Mouse (Mus musculus) intestine, postnatal 0 days (tissue): Measurements from ENCODE around the gene Lce1b. TPM values are rescaled to one million over a fixed set of nuclear protein-coding genes. Genes with fewer than 3 reads are reported as not detected.

Experiments used
- ATAC-seq: fragments of 200-750 bp; cut with Nextera tagmentation; 2 replicates; pipeline ENCODE4 v1.8.0; 2017; ENCODE audit warnings: mild to moderate bottlenecking, moderate TSS enrichment, moderate library complexity
- H3K27ac ChIP-seq: fragments of 300-500 bp; sonication (generic); 2 replicates; pipeline ENCODE4 v1.5.1; 2014; ENCODE audit warnings: mild to moderate bottlenecking, low read depth, low read length, moderate library complexity
- H3K27me3 ChIP-seq: fragments of 300-500 bp; sonication (generic); replicated peaks from 2 replicates; pipeline ENCODE4 v1.6.1; 2014; ENCODE audit warnings: low read length, mixed read lengths; ENCODE audit not compliant: control insufficient read depth, insufficient read depth
- H3K36me3 ChIP-seq: fragments of 300-500 bp; sonication (generic); 2 replicates; pipeline ENCODE4 v1.6.1; 2014; ENCODE audit warnings: mild to moderate bottlenecking, moderate library complexity; ENCODE audit not compliant: control insufficient read depth, insufficient read depth
- H3K4me1 ChIP-seq: fragments of 300-500 bp; sonication (generic); replicated peaks from 2 replicates; pipeline ENCODE4 v1.6.1; 2014; ENCODE audit warnings: antibody characterized with exemption, low read length, mixed read lengths; ENCODE audit not compliant: control insufficient read depth, insufficient read depth
- H3K4me2 ChIP-seq: fragments of 300-500 bp; sonication (generic); replicated peaks from 2 replicates; pipeline ENCODE4 v1.6.1; 2014; ENCODE audit warnings: low read depth, mild to moderate bottlenecking, moderate library complexity
- H3K4me3 ChIP-seq: fragments of 300-500 bp; sonication (generic); 2 replicates; pipeline ENCODE4 v1.5.1; 2014; ENCODE audit warnings: low read depth, low read length
- H3K9ac ChIP-seq: fragments of 300-500 bp; sonication (generic); 2 replicates; pipeline ENCODE4 v1.6.1; 2014; ENCODE audit warnings: mild to moderate bottlenecking, low read depth, low read length
- H3K9me3 ChIP-seq: fragments of 300-500 bp; sonication (generic); 2 replicates; pipeline ENCODE4 v1.6.1; 2016; ENCODE audit warnings: mixed run types; ENCODE audit not compliant: control insufficient read depth
- CTCF ChIP-seq: sonication (generic); IDR thresholded peaks from 2 replicates; pipeline ENCODE4 v1.5.1; 2016; ENCODE audit warnings: low read depth, mild to moderate bottlenecking, control low read depth, antibody characterized with exemption, moderate library complexity
- WGBS: fragments of 180-500 bp; shearing (Covaris S2); extraction: QIAGEN DNeasy Blood & Tissue Kit; methylation state at CpG from one replicate; pipeline ENCODE4 v1.1.7; 2014; 5-methylcytosine and 5-hydroxymethylcytosine counted together
- polyA plus RNA-seq: library from polyadenylated mRNA; unstranded; fragments of >200 nt; fragmentation: Nextera tagmentation; extraction: Ambion mirVana; gene quantifications from 2 replicates; pipeline ENCODE4 v1.2.1, GENCODE M21; 2015

Gene Lce1b
- polyA plus RNA-seq, 1 experiment from 2014 or later: not detected

GRCm38 (mm10) chr3:92648207-92648606 is 8.5 kb downstream of the Lce1b start, which contains the start of gene Lce1a1:
Gene Lce1a1, minus strand, starts transcription at chr3:92648307.
- H3K4me1 ChIP-seq: no peaks in the 10 kb centered on the region
- ATAC-seq: no peak

DNA sequence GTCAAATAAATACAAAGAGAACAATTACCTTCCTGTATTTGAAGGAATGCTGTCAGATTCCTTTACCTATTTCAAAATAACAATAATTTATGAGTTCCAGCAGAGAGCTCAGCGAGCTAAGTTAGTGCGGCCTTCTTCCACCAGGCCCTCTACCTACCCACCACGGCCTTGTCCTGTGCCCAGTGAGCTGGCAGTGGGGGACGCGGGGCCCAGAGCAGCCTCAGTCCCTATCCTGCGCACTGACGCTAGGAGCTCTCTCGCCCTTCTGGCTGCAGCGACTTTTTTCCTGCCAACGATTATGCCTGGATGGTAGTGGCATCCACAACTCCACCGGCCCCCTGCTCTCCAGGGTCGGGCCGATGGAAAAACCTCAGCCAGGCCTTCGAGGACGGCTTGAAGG is 16.9 kb downstream of the Lce1b start:
- H3K36me3 ChIP-seq: no peaks in the 10 kb centered on the region
- 92% methylated on average over 15 of the region's 15 CpGs for WGBS
- H3K9ac ChIP-seq: no peak overlapping the region
- no peak overlapping the region for H3K4me3 ChIP-seq
- no peaks in the 10 kb centered on the region for H3K4me1 ChIP-seq
- ATAC-seq: no peak
- no peak overlapping the region for H3K27ac ChIP-seq
- no peaks in the 10 kb centered on the region for H3K27me3 ChIP-seq
- no peak overlapping the region for H3K4me2 ChIP-seq
- H3K9me3 ChIP-seq: no peaks in the 10 kb centered on the region
- TF ChIP-seq CTCF: no peak

More at GRCm38 (mm10) chr3:92648207-92648606, 8.5 kb downstream of the Lce1b start, which contains the start of gene Lce1a1:
- no peaks in the 10 kb centered on the region for H3K9me3 ChIP-seq
- no peak within 1 kb of the TSS for H3K4me2 ChIP-seq
- no peak within 1 kb of the TSS for H3K4me3 ChIP-seq
- no peaks in the 10 kb centered on the region for H3K27me3 ChIP-seq
- H3K27ac ChIP-seq: no peak within 1 kb of the TSS
- H3K9ac ChIP-seq: no peak within 1 kb of the TSS
- TF ChIP-seq CTCF: no peak
- H3K36me3 ChIP-seq: no peaks in the 10 kb centered on the region
- WGBS: 82% methylated on average over 1 of the region's 1 CpGs

- peak; percentile 84 for ATAC-seq
- H3K27ac ChIP-seq: peak overlapping the region; percentile 63
- no peak overlapping the region for H3K9ac ChIP-seq
- TF ChIP-seq CTCF: no peak
- no peaks in the 10 kb centered on the region for H3K36me3 ChIP-seq
- H3K9me3 ChIP-seq: no peaks in the 10 kb centered on the region
- no peaks in the 10 kb centered on the region for H3K4me1 ChIP-seq
- no peak overlapping the region for H3K4me2 ChIP-seq
- H3K27me3 ChIP-seq: no peaks in the 10 kb centered on the region
- 25% methylated on average over 3 of the region's 3 CpGs for WGBS
- no peak overlapping the region for H3K4me3 ChIP-seq
These were observed 18.1 kb downstream of the Lce1b start for GRCm38 (mm10) chr3:92638653-92638991.

GRCm38 (mm10) chr3:92637745-92638652 is 18.7 kb downstream of the Lce1b start:
- H3K4me1 ChIP-seq: no peaks in the 10 kb centered on the region
- no peak overlapping the region for H3K4me2 ChIP-seq
- H3K27ac ChIP-seq: peak overlapping the region; percentile 63
- 45% methylated on average over 1 of the region's 1 CpGs for WGBS
- H3K36me3 ChIP-seq: no peaks in the 10 kb centered on the region
- H3K9ac ChIP-seq: no peak overlapping the region
- no peaks in the 10 kb centered on the region for H3K27me3 ChIP-seq
- H3K4me3 ChIP-seq: no peak overlapping the region
- TF ChIP-seq CTCF: no peak
- ATAC-seq: peak; percentile 93
- H3K9me3 ChIP-seq: no peaks in the 10 kb centered on the region

DNA sequence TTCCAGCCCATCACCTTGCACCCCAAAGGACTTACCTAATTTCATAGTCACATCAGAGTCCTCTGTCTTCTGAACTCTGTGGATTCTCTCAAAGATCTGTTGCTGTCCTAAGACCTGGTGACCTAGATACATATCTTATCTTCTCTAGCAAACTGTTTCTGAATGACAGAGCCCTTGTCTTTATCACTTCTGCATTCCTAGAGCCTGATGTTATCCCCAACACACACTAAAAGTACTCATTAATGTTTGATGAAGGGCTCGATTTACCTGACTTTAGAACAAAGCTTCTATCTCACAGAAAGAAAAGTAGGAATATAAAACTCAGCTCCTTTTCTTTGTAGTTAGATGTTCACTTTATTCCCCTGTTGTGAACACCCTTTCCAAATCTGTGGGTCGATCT is 35.2 kb downstream of the Lce1b start, which contains the start of gene Lce6a:
TSS of gene Lce6a (minus strand) at position 101 of the 400 bp plus-strand sequence.
- H3K9ac ChIP-seq: no peak within 1 kb of the TSS
- WGBS: 44% methylated on average over 2 of the region's 2 CpGs
- TF ChIP-seq CTCF: no peak
- H3K4me3 ChIP-seq: no peak within 1 kb of the TSS
- no peak within 1 kb of the TSS for H3K4me2 ChIP-seq
- no peak for ATAC-seq
- 0 out of 2 replicates have a peak, but pooled peaks cover 3% of the 10 kb centered on the region for H3K4me1 ChIP-seq
- no peaks in the 10 kb centered on the region for H3K27me3 ChIP-seq
- H3K9me3 ChIP-seq: no peaks in the 10 kb centered on the region
- H3K36me3 ChIP-seq: no peaks in the 10 kb centered on the region
- no peak within 1 kb of the TSS for H3K27ac ChIP-seq

DNA sequence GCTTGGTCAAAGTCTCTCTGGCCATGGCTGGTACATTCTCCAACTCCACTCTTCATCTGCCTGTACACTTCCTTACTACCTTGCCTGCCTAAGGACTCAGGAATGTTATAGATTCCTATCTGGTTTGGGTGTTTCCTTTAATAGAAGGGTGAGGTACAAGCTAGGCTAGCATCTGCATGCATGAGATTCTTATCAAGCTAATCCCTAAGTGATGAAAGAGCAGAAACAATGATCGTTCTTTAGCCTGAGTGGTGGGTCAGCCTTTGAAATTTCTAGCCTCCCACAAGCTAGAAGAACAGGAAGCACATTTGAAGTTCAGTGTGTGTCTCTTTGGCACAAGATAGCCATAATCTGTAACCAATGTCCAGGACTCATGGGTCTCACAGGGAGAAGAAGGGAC is 46.9 kb downstream of the Lce1b start:
- H3K27ac ChIP-seq: no peak overlapping the region
- H3K27me3 ChIP-seq: no peaks in the 10 kb centered on the region
- ATAC-seq: no peak
- no peak overlapping the region for H3K4me2 ChIP-seq
- H3K9ac ChIP-seq: no peak overlapping the region
- WGBS: 39% methylated on average over 1 of the region's 1 CpGs
- H3K4me3 ChIP-seq: no peak overlapping the region
- H3K36me3 ChIP-seq: no peaks in the 10 kb centered on the region
- H3K9me3 ChIP-seq: no peaks in the 10 kb centered on the region
- TF ChIP-seq CTCF: no peak
- no peaks in the 10 kb centered on the region for H3K4me1 ChIP-seq
